Mouse (Mus musculus) liver, postnatal 0 days (tissue): Measurements from ENCODE around the gene Lyl1. TPM values are rescaled to one million over a fixed set of nuclear protein-coding genes. Genes with fewer than 3 reads are reported as not detected.

Experiments used
- ATAC-seq: fragments of 200-750 bp; cut with Nextera tagmentation; 2 replicates; pipeline ENCODE4 v1.8.0; 2017; ENCODE audit warnings: mild to moderate bottlenecking, moderate library complexity
- DNase-seq: peaks from one replicate; pipeline ENCODE4 v3.0.0-alpha.2; 2016
- H3K27ac ChIP-seq: fragments of 300-500 bp; sonication (generic); 2 replicates; pipeline ENCODE4 v1.5.1; 2014; ENCODE audit warnings: antibody characterized with exemption, moderate library complexity, mild to moderate bottlenecking, low read depth
- H3K27me3 ChIP-seq: fragments of 300-500 bp; sonication (generic); 2 replicates; pipeline ENCODE4 v1.6.1; 2014; ENCODE audit warnings: low read length, control low read depth, mixed read lengths; ENCODE audit not compliant: insufficient read depth
- H3K36me3 ChIP-seq: fragments of 300-500 bp; sonication (generic); replicated peaks from 2 replicates; pipeline ENCODE4 v1.6.1; 2014; ENCODE audit warnings: mild to moderate bottlenecking, control low read depth, low read length, moderate library complexity, mixed read lengths; ENCODE audit not compliant: insufficient read depth
- H3K4me1 ChIP-seq: fragments of 300-500 bp; sonication (generic); 2 replicates; pipeline ENCODE4 v1.6.1; 2014; ENCODE audit warnings: antibody characterized with exemption, mild to moderate bottlenecking, control low read depth; ENCODE audit not compliant: insufficient read depth
- H3K4me2 ChIP-seq: fragments of 300-500 bp; sonication (generic); 2 replicates; pipeline ENCODE4 v1.6.1; 2014; ENCODE audit warnings: low read depth, mild to moderate bottlenecking, low read length, moderate library complexity, mixed read lengths
- H3K4me3 ChIP-seq: fragments of 300-500 bp; sonication (generic); 2 replicates; pipeline ENCODE4 v1.5.1; 2014; ENCODE audit warnings: low read depth, low read length
- H3K9ac ChIP-seq: fragments of 300-500 bp; sonication (generic); replicated peaks from 2 replicates; pipeline ENCODE4 v1.6.1; 2014; ENCODE audit warnings: mild to moderate bottlenecking, moderate library complexity
- H3K9me3 ChIP-seq: fragments of 300-500 bp; sonication (generic); 2 replicates; pipeline ENCODE4 v1.6.1; 2016; ENCODE audit warnings: mild to moderate bottlenecking, control low read depth, low read length, mixed read lengths
- CTCF ChIP-seq: sonication (generic); IDR thresholded peaks from 2 replicates; pipeline ENCODE4 v1.5.1; 2016; ENCODE audit warnings: antibody characterized with exemption, low read depth
- EP300 ChIP-seq: IDR thresholded peaks from 2 replicates; pipeline ENCODE4 v1.6.1; 2016; ENCODE audit warnings: antibody characterized with exemption, low read depth, mild to moderate bottlenecking
- WGBS: fragments of 180-500 bp; shearing (Covaris S2); extraction: QIAGEN DNeasy Blood & Tissue Kit; methylation state at CpG from one replicate; pipeline ENCODE4 v1.1.7; 2014; ENCODE audit not compliant: insufficient replicate concordance; 5-methylcytosine and 5-hydroxymethylcytosine counted together
- polyA plus RNA-seq: library from polyadenylated mRNA; unstranded; fragments of >200 nt; fragmentation: Nextera tagmentation; extraction: Ambion mirVana; gene quantifications from 2 replicates; pipeline ENCODE4 v1.2.1, GENCODE M21; 2015

The Lyl1 gene
- polyA plus RNA-seq, 1 experiment from 2014 or later, result 25.7 TPM

DNA sequence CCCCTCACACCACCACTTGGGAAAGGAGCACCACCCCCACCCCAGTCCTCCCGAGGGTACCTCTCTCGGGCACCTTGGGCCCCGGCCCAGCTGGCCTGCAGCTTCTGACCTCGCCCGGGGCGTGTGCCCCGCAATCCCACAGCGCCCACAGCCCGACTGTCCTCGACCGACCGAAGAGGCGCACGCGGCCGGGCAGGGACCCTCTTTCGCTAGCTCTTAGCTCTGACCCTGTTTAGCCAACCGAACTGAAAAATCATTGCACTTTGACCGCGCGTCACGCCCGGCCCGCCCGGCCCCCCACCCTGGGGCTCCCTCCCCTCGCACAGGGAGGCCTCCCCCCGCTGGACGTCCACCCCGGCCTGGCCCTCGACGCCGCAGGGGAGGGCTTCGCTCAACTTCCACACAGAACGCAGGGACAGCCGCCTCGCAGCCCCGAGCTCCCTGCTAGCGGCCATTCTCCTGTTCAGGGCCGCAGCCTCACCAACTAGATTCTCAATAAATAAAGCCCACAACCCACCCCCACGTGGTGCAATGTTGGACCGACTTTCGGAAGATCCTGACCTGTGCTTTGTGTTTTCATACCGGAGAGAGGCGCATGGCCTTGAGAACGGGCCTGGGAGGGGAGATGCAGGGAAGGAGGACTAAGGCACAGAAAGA lies 5.5 kb downstream of the Lyl1 start:
- peak overlapping the region; percentile 95 for H3K27ac ChIP-seq
- H3K9ac ChIP-seq, result peak overlapping the region; percentile 77
- DNase-seq (peak; percentile 78), ATAC-seq (peak; percentile 52)
- H3K4me3 ChIP-seq, result peak overlapping the region; percentile 66
- WGBS, result 7% methylated on average over 42 of the region's 45 CpGs
- H3K4me2 ChIP-seq, result peak overlapping the region; percentile 84
- TF ChIP-seq CTCF, result no peak
- no peak for TF ChIP-seq EP300
- peaks cover 58% of the 10 kb centered on the region for H3K4me1 ChIP-seq
- peaks cover 17% of the 10 kb centered on the region for H3K36me3 ChIP-seq
- H3K9me3 ChIP-seq, result no peaks in the 10 kb centered on the region
- no peaks in the 10 kb centered on the region for H3K27me3 ChIP-seq

DNA sequence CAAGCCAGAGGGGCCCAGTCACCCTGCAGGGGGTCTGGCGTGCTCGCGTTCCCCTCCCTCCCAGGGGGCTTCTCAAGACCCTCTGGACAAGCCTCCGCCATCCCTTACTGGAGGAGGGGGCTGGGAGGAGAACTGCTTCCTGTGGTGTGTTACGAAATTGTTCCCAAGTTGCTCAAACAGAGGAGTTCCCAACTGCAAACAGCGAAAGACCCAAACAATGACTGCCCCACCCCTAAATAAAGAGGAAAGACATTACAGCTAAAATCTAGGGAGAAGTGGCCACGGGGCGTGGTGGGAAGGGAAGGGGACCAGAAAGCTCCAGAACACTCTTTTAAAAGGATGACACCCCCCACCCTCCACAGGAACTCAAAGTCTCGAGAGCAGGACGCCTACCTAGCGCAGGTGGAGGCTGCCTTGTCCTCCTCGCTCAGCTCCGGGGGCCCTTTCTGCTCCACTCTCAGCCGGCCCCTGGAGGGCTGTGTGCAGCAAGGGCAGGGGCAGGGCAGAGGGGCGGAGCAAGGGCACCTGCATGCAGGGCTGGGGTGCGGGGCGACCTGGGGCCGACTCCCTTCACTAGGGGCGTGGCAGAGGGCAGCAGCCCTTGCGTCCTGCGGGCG lies 6.1 kb downstream of the Lyl1 start:
- TF ChIP-seq CTCF (no peak), EP300 (peak; percentile 61; the same call in 1 of the 2 replicates)
- WGBS, result 4% methylated on average over 20 of the region's 22 CpGs
- H3K36me3 ChIP-seq, result peaks cover 17% of the 10 kb centered on the region
- H3K9ac ChIP-seq, result peak overlapping the region; percentile 77
- peak; percentile 72 for ATAC-seq
- peak overlapping the region; percentile 84 for H3K4me2 ChIP-seq
- H3K4me3 ChIP-seq, result peak overlapping the region; percentile 66
- DNase-seq, result peak; percentile 89
- no peaks in the 10 kb centered on the region for H3K27me3 ChIP-seq
- H3K27ac ChIP-seq, result peak overlapping the region; percentile 95
- no peaks in the 10 kb centered on the region for H3K9me3 ChIP-seq
- peaks cover 64% of the 10 kb centered on the region for H3K4me1 ChIP-seq

- peaks cover 70% of the 10 kb centered on the region for H3K4me1 ChIP-seq
- TF ChIP-seq CTCF, result no peak
- no peak for TF ChIP-seq EP300
Observed at GRCm38 (mm10) chr8:84708071-84708541, 6.8 kb downstream of the Lyl1 start.

DNA sequence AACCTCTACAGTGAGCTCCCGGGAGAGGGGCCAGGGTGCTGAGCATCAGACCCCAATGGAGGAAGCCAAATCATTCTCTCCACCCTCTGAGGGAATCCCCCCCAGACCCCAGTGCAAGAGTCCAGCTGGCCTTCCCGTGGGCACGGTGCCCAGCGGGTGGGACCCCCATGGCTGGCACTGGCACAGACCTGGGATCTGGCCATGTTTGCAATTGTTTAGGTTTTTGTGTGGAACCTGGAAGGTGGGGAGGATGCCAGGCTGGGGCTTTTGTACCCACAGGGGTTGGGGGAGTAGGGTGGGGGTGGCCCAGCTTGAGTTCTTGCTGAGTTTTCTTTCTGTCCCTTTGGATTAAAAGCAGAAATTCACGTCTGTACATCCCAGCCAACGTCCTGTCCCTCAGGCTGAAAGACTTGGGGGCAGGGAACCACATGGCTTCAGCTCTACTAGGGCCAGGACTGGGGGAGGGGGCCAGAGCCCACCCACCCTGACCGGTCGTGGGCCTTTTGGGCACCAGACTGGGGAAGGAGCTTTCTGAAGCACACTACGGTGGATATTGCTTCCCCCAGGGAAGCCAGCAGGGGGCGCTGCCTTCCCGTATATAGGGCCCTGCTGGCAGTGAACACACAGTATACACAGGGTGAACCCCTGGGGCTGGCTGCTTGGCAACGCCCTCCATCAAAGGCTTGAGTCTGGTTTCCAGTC lies 7.7 kb downstream of the Lyl1 start:
- peak overlapping the region; percentile 84 for H3K4me2 ChIP-seq
- no peaks in the 10 kb centered on the region for H3K27me3 ChIP-seq
- DNase-seq, result peak; percentile 91
- H3K9me3 ChIP-seq, result no peaks in the 10 kb centered on the region
- 21% methylated on average over 12 of the region's 12 CpGs for WGBS
- peak overlapping the region; percentile 19; the same call in 1 of the 2 replicates for H3K9ac ChIP-seq
- H3K4me1 ChIP-seq, result peaks cover 71% of the 10 kb centered on the region
- peaks cover 5% of the 10 kb centered on the region for H3K36me3 ChIP-seq
- peak; percentile 99 for TF ChIP-seq CTCF
- TF ChIP-seq EP300, result peak; percentile 27; the same call in 1 of the 2 replicates
- peak; percentile 17 for ATAC-seq
- H3K4me3 ChIP-seq, result no peak overlapping the region
- H3K27ac ChIP-seq, result no peak overlapping the region

More at GRCm38 (mm10) chr8:84708071-84708541, 6.8 kb downstream of the Lyl1 start:
- H3K4me3 ChIP-seq, result peak overlapping the region; percentile 66
- peak overlapping the region; percentile 95 for H3K27ac ChIP-seq
- WGBS, result 20% methylated on average over 15 of the region's 15 CpGs
- H3K9me3 ChIP-seq, result no peaks in the 10 kb centered on the region
- H3K36me3 ChIP-seq, result peaks cover 13% of the 10 kb centered on the region
- no peak for DNase-seq
- H3K4me2 ChIP-seq, result peak overlapping the region; percentile 84
- peak overlapping the region; percentile 77 for H3K9ac ChIP-seq
- no peaks in the 10 kb centered on the region for H3K27me3 ChIP-seq
- no peak for ATAC-seq

DNA sequence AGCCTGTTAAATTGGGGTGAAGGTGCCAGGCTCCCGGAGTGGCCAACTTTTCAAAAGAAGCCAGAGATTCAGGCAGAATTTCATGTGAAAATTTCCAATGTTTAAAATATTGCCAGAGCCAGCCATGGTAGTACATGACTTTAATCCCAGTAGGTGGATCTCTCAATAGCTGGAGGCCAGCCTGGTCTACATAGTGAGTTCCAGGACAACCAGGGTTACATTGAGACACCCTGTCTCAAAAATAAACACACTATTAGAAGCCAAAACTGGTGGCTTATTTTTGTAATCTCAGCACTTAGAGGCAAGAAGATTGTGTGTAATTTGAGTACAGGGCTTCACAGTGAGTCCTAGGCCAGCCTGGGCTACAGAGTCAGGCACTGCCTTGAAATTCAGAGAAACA lies 8.7 kb downstream of the Lyl1 start:
- Histone ChIP-seq H3K9me3 (no peaks in the 10 kb centered on the region), H3K9ac (no peak overlapping the region), H3K27ac (no peak overlapping the region), H3K36me3 (no peaks in the 10 kb centered on the region), H3K4me1 (peaks cover 62% of the 10 kb centered on the region), H3K4me2 (no peak overlapping the region), H3K4me3 (no peak overlapping the region), H3K27me3 (no peaks in the 10 kb centered on the region)
- WGBS, result 96% methylated on average over 1 of the region's 1 CpGs
- TF ChIP-seq CTCF (no peak), EP300 (no peak)
- ATAC-seq (no peak), DNase-seq (no peak)

- H3K27ac ChIP-seq, result no peak overlapping the region
- H3K9ac ChIP-seq, result no peak overlapping the region
- no peak for DNase-seq
- ATAC-seq, result no peak
- H3K4me3 ChIP-seq, result no peak overlapping the region
- H3K4me2 ChIP-seq, result no peak overlapping the region
- no peak; the same call in 1 of the 2 replicates for TF ChIP-seq CTCF
- no peak for TF ChIP-seq EP300
- WGBS, result 70% methylated on average over 3 of the region's 3 CpGs
- H3K4me1 ChIP-seq, result peaks cover 54% of the 10 kb centered on the region
- no peaks in the 10 kb centered on the region for H3K9me3 ChIP-seq
- H3K27me3 ChIP-seq, result no peaks in the 10 kb centered on the region
- no peaks in the 10 kb centered on the region for H3K36me3 ChIP-seq
Observed at GRCm38 (mm10) chr8:84711312-84711711, 10.1 kb downstream of the Lyl1 start.
